Mouse (Mus musculus): ENCODE results near the gene Palm. TPM values are rescaled to one million over a fixed set of nuclear protein-coding genes. Genes with fewer than 3 reads are reported as not detected.

Palm gene
- polyA plus RNA-seq, 1 experiment from 2014 or later = 66.6 TPM

DNA sequence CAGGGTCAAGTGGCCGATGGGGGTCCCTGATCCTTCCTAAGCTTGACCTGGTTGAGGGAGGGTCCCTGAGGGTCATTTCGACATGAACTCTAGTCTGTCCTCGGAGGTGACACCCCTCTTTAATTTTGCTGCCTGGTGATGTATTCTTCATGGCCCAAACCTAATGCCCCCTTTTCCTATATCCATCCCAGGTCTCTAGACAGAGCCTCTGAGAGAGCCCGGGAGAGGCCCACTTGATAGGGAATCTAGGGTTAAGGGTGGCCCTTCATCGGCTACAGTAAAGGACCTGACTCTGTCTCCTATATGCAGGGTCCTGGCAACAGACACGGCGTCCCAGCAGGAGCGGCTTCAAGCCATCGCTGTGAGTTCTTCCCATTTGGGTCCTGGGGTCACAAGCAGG, 13.0 kb downstream of the Palm start:
- WGBS (ENCODE audit: insufficient replicate concordance) = 67% methylated on average over 9 of the region's 9 CpGs
- Histone ChIP-seq H3K9ac (ENCODE audit: low read depth, low read length) (peak overlapping the region; percentile 46; the same call in 1 of the 2 replicates), H3K4me3 (ENCODE audit: low read depth, low read length) (peak overlapping the region; percentile 6; the same call in 1 of the 2 replicates), H3K36me3 (ENCODE audit: control insufficient read depth, insufficient read depth, low read length) (no peaks in the 10 kb centered on the region), H3K9me3 (replicated peaks; ENCODE audit: control insufficient read depth, low read length) (no peaks in the 10 kb centered on the region), H3K4me2 (peak overlapping the region; percentile 48), H3K27ac (ENCODE audit: low read depth, low read length) (peak overlapping the region; percentile 73), H3K4me1 (ENCODE audit: control insufficient read depth, insufficient read depth, low read length) (peaks cover 38% of the 10 kb centered on the region), H3K27me3 (ENCODE audit: control insufficient read depth, insufficient read depth, low read length) (no peaks in the 10 kb centered on the region)
- no peak for ATAC-seq (replicated peaks; ENCODE audit: insufficient number of reproducible peaks, low FRiP score, low TSS enrichment)

DNA sequence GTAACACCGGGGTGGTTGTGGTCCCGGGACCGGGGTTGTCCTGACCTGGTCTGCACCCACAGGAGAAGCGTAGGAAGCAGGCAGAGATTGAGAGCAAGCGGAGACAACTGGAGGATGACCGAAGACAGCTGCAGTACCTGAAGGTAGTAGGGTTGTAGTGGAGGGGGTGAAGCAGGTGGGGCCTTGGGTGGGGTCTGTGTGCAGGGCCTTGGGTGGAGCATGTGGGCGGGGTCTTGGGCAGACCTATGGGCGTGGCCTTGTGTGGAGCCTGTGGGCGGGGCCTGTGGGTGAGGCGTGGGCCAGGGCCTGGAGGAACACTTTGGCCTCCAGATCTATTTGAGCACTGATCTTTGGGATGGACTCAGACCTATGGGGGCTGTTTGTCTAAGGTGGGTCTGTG, 13.6 kb downstream of the Palm start:
- H3K4me2 ChIP-seq = peak overlapping the region; percentile 48
- 0 out of 2 replicates have a peak overlapping the region, but pooled peaks have one; percentile 46 for H3K9ac ChIP-seq (ENCODE audit: low read depth, low read length)

DNA sequence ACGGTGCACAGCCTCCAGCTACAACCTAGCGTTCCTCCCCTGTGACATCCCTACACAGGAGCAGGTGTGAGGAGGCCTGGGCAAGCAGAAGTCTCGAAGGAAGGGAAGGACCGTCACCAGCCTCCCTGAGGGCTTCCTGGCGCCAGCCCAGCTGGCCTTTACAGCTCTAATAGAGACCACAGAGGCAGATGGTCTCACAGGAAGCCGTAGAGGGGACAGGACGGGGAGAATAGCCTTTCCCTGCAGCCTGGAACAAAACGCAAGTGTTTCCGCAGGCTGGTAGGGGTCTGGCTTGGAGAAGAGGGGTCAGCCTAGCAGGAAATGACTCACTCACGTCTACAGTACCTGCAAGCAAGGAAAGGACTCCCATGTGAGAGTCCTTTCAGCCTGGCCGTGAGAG, 14.5 kb downstream of the Palm start:
- Histone ChIP-seq H3K36me3 (ENCODE audit: control insufficient read depth, insufficient read depth, low read length) (no peaks in the 10 kb centered on the region), H3K27me3 (ENCODE audit: control insufficient read depth, insufficient read depth, low read length) (no peaks in the 10 kb centered on the region)

More for the DNA sequence above, 13.6 kb downstream of the Palm start:
- 75% methylated on average over 10 of the region's 10 CpGs for WGBS (ENCODE audit: insufficient replicate concordance)
- H3K9me3 ChIP-seq (replicated peaks; ENCODE audit: control insufficient read depth, low read length) = no peaks in the 10 kb centered on the region
- no peaks in the 10 kb centered on the region for H3K36me3 ChIP-seq (ENCODE audit: control insufficient read depth, insufficient read depth, low read length)
- H3K4me3 ChIP-seq (ENCODE audit: low read depth, low read length) = no peak overlapping the region
- no peak for ATAC-seq (replicated peaks; ENCODE audit: insufficient number of reproducible peaks, low FRiP score, low TSS enrichment)
- no peaks in the 10 kb centered on the region for H3K27me3 ChIP-seq (ENCODE audit: control insufficient read depth, insufficient read depth, low read length)
- peak overlapping the region; percentile 74 for H3K27ac ChIP-seq (ENCODE audit: low read depth, low read length)
- peaks cover 34% of the 10 kb centered on the region for H3K4me1 ChIP-seq (ENCODE audit: control insufficient read depth, insufficient read depth, low read length)

DNA sequence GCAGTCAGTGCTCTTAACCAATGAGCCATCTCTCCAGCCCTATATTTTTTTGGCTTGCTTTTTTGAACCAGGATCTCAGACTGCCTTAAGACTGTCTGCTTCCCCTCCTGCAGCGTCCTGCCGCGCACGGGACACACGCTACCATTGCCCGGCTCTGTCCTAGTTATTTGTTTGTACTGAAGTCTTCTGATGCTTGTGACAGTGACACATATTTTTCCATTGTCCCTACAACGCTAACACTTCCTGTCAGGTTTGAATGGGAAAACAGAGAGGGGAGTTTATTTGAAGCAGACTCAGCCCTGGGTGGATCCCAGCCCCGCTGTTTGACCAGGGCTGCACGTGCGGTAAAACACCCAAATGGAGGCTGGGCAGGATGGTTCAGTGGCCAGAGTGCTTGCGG, 15.4 kb downstream of the Palm start:
- peak overlapping the region; percentile 7; the same call in 1 of the 2 replicates for H3K4me2 ChIP-seq
- H3K4me1 ChIP-seq (ENCODE audit: control insufficient read depth, insufficient read depth, low read length) = peaks cover 18% of the 10 kb centered on the region
- ATAC-seq (replicated peaks; ENCODE audit: insufficient number of reproducible peaks, low FRiP score, low TSS enrichment) = no peak
- H3K9me3 ChIP-seq (replicated peaks; ENCODE audit: control insufficient read depth, low read length) = no peaks in the 10 kb centered on the region
- 81% methylated on average over 11 of the region's 11 CpGs for WGBS (ENCODE audit: insufficient replicate concordance)
- H3K9ac ChIP-seq (ENCODE audit: low read depth, low read length) = no peak overlapping the region
- no peak overlapping the region for H3K4me3 ChIP-seq (ENCODE audit: low read depth, low read length)
- no peaks in the 10 kb centered on the region for H3K27me3 ChIP-seq (ENCODE audit: control insufficient read depth, insufficient read depth, low read length)
- H3K36me3 ChIP-seq (ENCODE audit: control insufficient read depth, insufficient read depth, low read length) = no peaks in the 10 kb centered on the region
- peak overlapping the region; percentile 74; the same call in 1 of the 2 replicates for H3K27ac ChIP-seq (ENCODE audit: low read depth, low read length)

More for the DNA sequence above, 14.5 kb downstream of the Palm start:
- Histone ChIP-seq H3K9ac (ENCODE audit: low read depth, low read length) (peak overlapping the region; percentile 59; the same call in 1 of the 2 replicates), H3K9me3 (replicated peaks; ENCODE audit: control insufficient read depth, low read length) (no peaks in the 10 kb centered on the region), H3K4me3 (ENCODE audit: low read depth, low read length) (0 out of 2 replicates have a peak overlapping the region, but pooled peaks have one; percentile 16), H3K4me1 (ENCODE audit: control insufficient read depth, insufficient read depth, low read length) (peaks cover 26% of the 10 kb centered on the region), H3K4me2 (peak overlapping the region; percentile 46), H3K27ac (ENCODE audit: low read depth, low read length) (peak overlapping the region; percentile 74)
- no peak for ATAC-seq (replicated peaks; ENCODE audit: insufficient number of reproducible peaks, low FRiP score, low TSS enrichment)
- WGBS (ENCODE audit: insufficient replicate concordance) = 59% methylated on average over 11 of the region's 11 CpGs

DNA sequence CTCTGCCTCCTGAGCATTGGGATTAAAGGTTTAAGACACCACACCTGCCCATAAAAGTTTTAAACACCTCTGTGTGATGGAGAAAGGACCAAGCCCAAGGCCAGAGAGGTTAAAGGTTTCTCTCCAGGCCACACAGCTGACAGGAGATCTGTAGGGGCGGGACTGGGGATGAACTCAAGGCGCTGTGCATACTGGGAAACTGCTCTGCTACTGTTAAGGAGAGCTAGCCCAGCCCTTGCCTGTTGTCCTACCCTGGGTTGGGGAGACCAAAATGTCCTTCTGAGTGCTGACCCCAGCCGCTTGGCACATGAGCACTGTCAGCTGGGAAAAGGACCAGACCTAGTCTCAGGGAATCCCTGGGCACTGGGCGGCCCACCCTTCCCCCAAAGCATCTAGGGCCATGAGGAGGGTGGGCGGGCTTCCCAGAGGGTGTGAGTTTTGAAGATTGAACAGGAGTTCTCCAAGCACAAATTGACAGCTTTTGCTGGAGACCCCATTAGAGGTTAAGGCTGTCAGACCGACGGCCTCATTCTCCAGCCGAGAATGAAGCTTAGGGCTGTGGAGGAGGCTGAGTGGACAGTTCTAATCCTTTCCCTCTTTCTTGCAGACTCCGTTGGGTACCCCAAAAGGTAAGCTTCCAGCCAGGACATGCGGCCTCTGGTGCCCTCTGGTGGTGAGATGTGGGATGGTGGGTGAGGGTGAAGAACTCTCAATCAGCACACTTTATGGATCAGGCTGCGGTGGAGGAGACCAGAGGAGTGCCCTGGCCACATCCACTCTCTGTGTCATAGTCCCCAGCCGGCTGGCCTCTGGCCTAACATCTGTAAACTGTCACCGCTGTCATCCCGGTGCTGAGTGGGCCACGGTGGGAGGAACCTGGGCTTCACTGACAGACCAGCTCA, 18.6 kb downstream of the Palm start:
- Histone ChIP-seq H3K36me3 (ENCODE audit: control insufficient read depth, insufficient read depth, low read length) (0 out of 2 replicates have a peak, but pooled peaks cover 6% of the 10 kb centered on the region), H3K4me1 (ENCODE audit: control insufficient read depth, insufficient read depth, low read length) (no peaks in the 10 kb centered on the region; the same call in 1 of the 2 replicates), H3K27me3 (ENCODE audit: control insufficient read depth, insufficient read depth, low read length) (no peaks in the 10 kb centered on the region; the same call in 1 of the 2 replicates), H3K9me3 (replicated peaks; ENCODE audit: control insufficient read depth, low read length) (no peaks in the 10 kb centered on the region), H3K9ac (ENCODE audit: low read depth, low read length) (no peak overlapping the region), H3K4me3 (ENCODE audit: low read depth, low read length) (no peak overlapping the region), H3K27ac (ENCODE audit: low read depth, low read length) (no peak overlapping the region), H3K4me2 (no peak overlapping the region)
- 20% methylated on average over 15 of the region's 15 CpGs for WGBS (ENCODE audit: insufficient replicate concordance)
- ATAC-seq (replicated peaks; ENCODE audit: insufficient number of reproducible peaks, low FRiP score, low TSS enrichment) = no peak

DNA sequence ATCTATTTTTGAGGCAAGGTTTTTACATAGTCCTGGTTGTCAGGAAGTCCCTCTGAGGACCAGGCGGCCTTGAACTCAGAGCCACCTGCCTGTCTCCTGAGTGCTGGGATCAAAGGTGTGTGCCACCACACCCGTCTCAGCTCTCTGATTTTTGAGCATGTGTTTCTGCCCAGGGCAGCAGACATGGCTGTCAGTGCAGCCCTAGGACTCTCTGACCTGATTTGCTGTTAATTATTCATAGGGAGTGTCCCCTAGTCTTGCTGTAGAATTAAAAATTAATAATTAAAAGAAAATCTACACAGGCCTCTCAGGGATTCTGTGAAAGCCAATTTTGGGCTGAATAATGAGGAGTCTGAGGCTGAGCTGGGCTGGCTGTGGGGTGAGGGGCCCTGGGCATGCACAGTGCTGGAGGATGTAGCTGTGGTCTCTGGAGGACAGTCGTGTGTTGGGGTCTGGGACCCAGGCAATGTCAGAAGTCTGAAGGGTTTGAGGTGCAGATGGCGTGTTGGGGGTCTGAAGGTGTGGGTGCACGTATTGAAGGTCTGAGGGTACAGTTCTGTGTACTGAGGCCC, 21.0 kb downstream of the Palm start:
- Histone ChIP-seq H3K27ac (ENCODE audit: low read depth, low read length) (no peak overlapping the region), H3K36me3 (ENCODE audit: control insufficient read depth, insufficient read depth, low read length) (0 out of 2 replicates have a peak, but pooled peaks cover 6% of the 10 kb centered on the region), H3K4me2 (no peak overlapping the region), H3K9ac (ENCODE audit: low read depth, low read length) (no peak overlapping the region), H3K4me3 (ENCODE audit: low read depth, low read length) (no peak overlapping the region), H3K4me1 (ENCODE audit: control insufficient read depth, insufficient read depth, low read length) (no peaks in the 10 kb centered on the region), H3K9me3 (replicated peaks; ENCODE audit: control insufficient read depth, low read length) (no peaks in the 10 kb centered on the region), H3K27me3 (ENCODE audit: control insufficient read depth, insufficient read depth, low read length) (no peaks in the 10 kb centered on the region; the same call in 1 of the 2 replicates)
- WGBS (ENCODE audit: insufficient replicate concordance) = 68% methylated on average over 5 of the region's 5 CpGs
- no peak for ATAC-seq (replicated peaks; ENCODE audit: insufficient number of reproducible peaks, low FRiP score, low TSS enrichment)

DNA sequence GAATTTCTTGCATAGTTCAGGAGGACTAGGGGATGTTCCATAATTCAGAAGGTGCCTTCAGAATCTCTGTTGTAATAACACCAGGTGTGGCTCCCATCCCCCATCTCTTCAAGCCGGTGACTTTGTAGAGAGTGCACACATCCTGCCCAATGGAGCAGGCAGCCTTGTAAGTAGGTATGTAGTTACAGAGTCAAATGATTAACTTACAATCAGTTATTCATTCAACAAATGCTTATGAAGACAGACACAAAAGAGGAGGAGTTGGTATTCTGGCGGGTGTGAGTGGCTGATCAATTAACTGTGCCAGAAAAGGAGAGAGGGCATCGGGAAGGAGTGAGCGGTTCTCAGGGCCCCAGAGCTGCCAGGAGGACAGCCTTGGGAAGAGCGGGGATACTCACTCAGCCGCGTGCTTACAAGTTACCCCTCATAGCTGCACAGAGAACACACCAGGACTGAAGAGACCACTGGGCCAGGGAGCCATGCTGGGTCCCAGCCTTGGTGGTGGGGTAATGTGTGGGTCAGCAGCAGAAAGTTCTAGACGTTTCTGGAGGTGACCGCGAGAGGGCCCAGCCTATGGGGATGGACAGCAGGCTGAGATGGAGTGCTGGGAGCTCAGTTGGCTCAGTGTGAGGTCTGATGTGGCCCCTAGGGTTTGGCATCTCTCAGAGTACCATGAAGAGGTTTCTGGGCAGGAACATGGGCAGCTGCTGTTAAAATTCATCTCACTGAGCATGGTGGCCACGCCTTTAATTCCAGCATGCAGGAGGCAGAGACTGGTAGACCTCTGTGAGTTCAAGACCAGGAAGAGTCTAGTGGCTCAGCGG, 22.5 kb downstream of the Palm start:
- Histone ChIP-seq H3K36me3 (ENCODE audit: control insufficient read depth, insufficient read depth, low read length) (0 out of 2 replicates have a peak, but pooled peaks cover 6% of the 10 kb centered on the region), H3K9ac (ENCODE audit: low read depth, low read length) (no peak overlapping the region), H3K4me1 (ENCODE audit: control insufficient read depth, insufficient read depth, low read length) (no peaks in the 10 kb centered on the region), H3K4me2 (no peak overlapping the region), H3K27me3 (ENCODE audit: control insufficient read depth, insufficient read depth, low read length) (no peaks in the 10 kb centered on the region; the same call in 1 of the 2 replicates), H3K27ac (ENCODE audit: low read depth, low read length) (no peak overlapping the region), H3K9me3 (replicated peaks; ENCODE audit: control insufficient read depth, low read length) (no peaks in the 10 kb centered on the region), H3K4me3 (ENCODE audit: low read depth, low read length) (no peak overlapping the region)
- WGBS (ENCODE audit: insufficient replicate concordance) = 82% methylated on average over 12 of the region's 12 CpGs
- no peak for ATAC-seq (replicated peaks; ENCODE audit: insufficient number of reproducible peaks, low FRiP score, low TSS enrichment)

DNA sequence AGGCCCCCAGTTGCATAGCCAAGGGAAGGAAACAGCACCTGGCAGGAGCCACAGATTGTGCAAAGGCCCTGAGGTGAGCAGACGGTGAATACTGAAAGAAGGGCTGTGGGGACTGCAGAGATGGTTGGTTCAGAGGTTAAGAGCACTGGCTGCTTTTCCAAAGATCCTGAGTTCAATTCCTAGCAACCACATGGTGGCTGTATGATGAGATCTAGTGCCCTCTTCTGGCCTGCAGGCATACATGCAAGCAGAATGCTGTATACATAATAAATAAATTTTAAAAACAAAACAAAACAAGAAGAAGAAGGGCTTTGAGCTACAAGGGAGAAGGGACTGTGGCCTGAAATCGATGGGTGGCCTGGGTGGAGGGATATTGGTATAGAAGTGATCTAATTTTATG, 23.7 kb downstream of the Palm start:
- Histone ChIP-seq H3K36me3 (ENCODE audit: control insufficient read depth, insufficient read depth, low read length) (0 out of 2 replicates have a peak, but pooled peaks cover 6% of the 10 kb centered on the region), H3K27me3 (ENCODE audit: control insufficient read depth, insufficient read depth, low read length) (no peaks in the 10 kb centered on the region; the same call in 1 of the 2 replicates), H3K4me3 (ENCODE audit: low read depth, low read length) (no peak overlapping the region), H3K9ac (ENCODE audit: low read depth, low read length) (no peak overlapping the region), H3K4me1 (ENCODE audit: control insufficient read depth, insufficient read depth, low read length) (peaks cover under 1% of the 10 kb centered on the region; the same call in 1 of the 2 replicates), H3K4me2 (no peak overlapping the region), H3K27ac (ENCODE audit: low read depth, low read length) (no peak overlapping the region), H3K9me3 (replicated peaks; ENCODE audit: control insufficient read depth, low read length) (no peaks in the 10 kb centered on the region)
- no peak for ATAC-seq (replicated peaks; ENCODE audit: insufficient number of reproducible peaks, low FRiP score, low TSS enrichment)
- WGBS (ENCODE audit: insufficient replicate concordance) = 70% methylated on average over 2 of the region's 2 CpGs

Data from heart, embryonic 11.5 days (tissue).